Mouse (Mus musculus): ENCODE measurements around the gene Cdhr5.
A peak's percentile ranks its signal among the peaks of the same experiment; 100 is the strongest.

Cdhr5 gene

GRCm38 (mm10) chr7:141222696-141223215, 53.8 kb downstream of the Cdhr5 start:
- DNase-seq (ENCODE audit: low read depth, low spot score): no peak

GRCm38 (mm10) chr7:141222126-141222467, 54.5 kb downstream of the Cdhr5 start:
- DNase-seq (ENCODE audit: low read depth, low spot score): no peak

- peak; percentile 98 for DNase-seq (ENCODE audit: low read depth, low spot score)
These were observed 55.1 kb downstream of the Cdhr5 start for GRCm38 (mm10) chr7:141221249-141222125.

GRCm38 (mm10) chr7:141220377-141220776, 56.2 kb downstream of the Cdhr5 start:
- DNase-seq (ENCODE audit: low read depth, low spot score): no peak

GRCm38 (mm10) chr7:141219558-141220099, 57.0 kb downstream of the Cdhr5 start:
- DNase-seq (ENCODE audit: low read depth, low spot score): no peak

Data from c-Kit-negative CD71-positive TER-119-positive erythroid progenitor cells, embryonic 14.5 days (primary cell).